Mouse (Mus musculus) ES-E14 (cell line): ENCODE measurements at regions not wholly inside any gene's neighbourhood (a gene's known extent, or its start where the extent isn't known, plus 50 kb on each side); places are given as distances from the start of the nearest gene placed in this dataset.
"Not testable (repeated sequence)": the region's sequence is repeated elsewhere in the genome, so short reads cannot be mapped to it uniquely, and the experiment has no call there.

Experiments used
- DNase-seq: peaks from one replicate; pipeline ENCODE4 v3.0.0-alpha.2; 2013; ENCODE audit warnings: low read depth, low spot score
- H3K27ac ChIP-seq: 2 replicates; pipeline ENCODE4 v1.5.1; 2012; ENCODE audit warnings: low read depth, mild to moderate bottlenecking, low read length, moderate library complexity, mixed read lengths; ENCODE audit not compliant: poor library complexity, insufficient read depth, severe bottlenecking
- H3K36me3 ChIP-seq: 2 replicates; pipeline ENCODE4 v1.6.1; 2012; ENCODE audit warnings: mild to moderate bottlenecking, low read length, moderate library complexity, mixed read lengths; ENCODE audit not compliant: control insufficient read depth, poor library complexity, insufficient read depth, severe bottlenecking
- H3K4me1 ChIP-seq, 2 experiments: fragments of 150-350 bp in 1 of 2; sonication (generic) in 1 of 2; 2 replicates each; pipeline ENCODE4 v1.6.1; 2012; ENCODE audit warnings: low read length in 2 of 2, mild to moderate bottlenecking in 1 of 2, mixed read lengths in 1 of 2; ENCODE audit not compliant: control insufficient read depth in 2 of 2, insufficient read depth in 2 of 2, poor library complexity in 1 of 2
- H3K4me3 ChIP-seq, 2 experiments: fragments of 150-350 bp in 1 of 2; sonication (generic) in 1 of 2; 2 replicates each; pipeline ENCODE4 v1.5.1; 2012; ENCODE audit warnings: low read length in 2 of 2, low read depth in 1 of 2, mild to moderate bottlenecking in 1 of 2, mixed read lengths in 1 of 2; ENCODE audit not compliant: insufficient read depth in 1 of 2, poor library complexity in 1 of 2, severe bottlenecking in 1 of 2
- H3K9ac ChIP-seq: 2 replicates; pipeline ENCODE4 v1.6.1; 2012; ENCODE audit warnings: low read depth, mild to moderate bottlenecking, low read length, mixed read lengths; ENCODE audit not compliant: poor library complexity, insufficient read depth, severe bottlenecking
- H3K9me3 ChIP-seq: fragments of 150-350 bp; sonication (generic); 2 replicates; pipeline ENCODE4 v1.6.1; 2012; ENCODE audit warnings: low read depth, mild to moderate bottlenecking, low read length; ENCODE audit not compliant: control insufficient read depth, insufficient read depth
- CHD2 ChIP-seq: IDR thresholded peaks from 2 replicates; pipeline ENCODE4 v1.6.1; 2014; ENCODE audit warnings: mild to moderate bottlenecking, low read depth, low read length, inconsistent platforms
- HCFC1 ChIP-seq: IDR thresholded peaks from 2 replicates; pipeline ENCODE4 v1.6.1; 2012; ENCODE audit warnings: low read length, inconsistent platforms, borderline replicate concordance; ENCODE audit not compliant: insufficient read depth
- ZNF384 ChIP-seq: IDR thresholded peaks from 2 replicates; pipeline ENCODE4 v1.6.1; 2012; ENCODE audit warnings: low read depth, low read length, inconsistent platforms
- in situ Hi-C, 2 experiments: fragments of 600-800 bp; cut with MboI; formaldehyde crosslinking; loops; one replicate each; pipeline ENCODE4 v1.15.1; 2025; ENCODE audit warnings: low sequenced_read_pairs in 2 of 2, inconsistent platforms in 1 of 2; ENCODE audit not compliant: unreplicated experiment in 2 of 2

DNA sequence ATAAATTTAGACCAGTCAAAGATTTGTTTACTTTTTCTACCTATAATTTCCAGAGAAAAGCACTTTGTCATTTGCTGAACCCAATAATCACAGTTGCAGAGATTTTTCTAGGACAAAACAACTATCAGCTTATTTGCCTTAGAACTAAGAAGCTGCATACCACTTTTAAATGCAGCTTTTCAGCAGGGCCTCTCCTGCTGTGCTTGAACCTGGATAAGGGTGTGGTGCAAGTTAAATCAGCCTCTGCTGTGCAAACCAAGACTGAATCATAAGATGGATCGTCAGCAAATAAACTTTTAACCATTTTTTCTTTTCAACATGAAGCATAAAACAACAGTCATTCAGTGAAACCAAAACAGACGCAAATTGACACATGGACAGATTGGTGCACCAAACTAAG is 1442.5 kb downstream of the Fscb start:
- H3K36me3 ChIP-seq, result no peaks in the 10 kb centered on the region
- H3K9me3 ChIP-seq, result no peaks in the 10 kb centered on the region
- H3K4me1 ChIP-seq, result peaks cover 0 to 11% of the 10 kb centered on the region in 2 experiments; a peak in 2 of 4 replicates
- no peak overlapping the region for H3K9ac ChIP-seq
- in situ Hi-C loops, result no loop called here
- no peak overlapping the region; a peak in 1 of 4 replicates for H3K4me3 ChIP-seq
- peak overlapping the region; percentile 66; the same call in 1 of the 2 replicates for H3K27ac ChIP-seq
- no peak for TF ChIP-seq HCFC1
- DNase-seq, result no peak

DNA sequence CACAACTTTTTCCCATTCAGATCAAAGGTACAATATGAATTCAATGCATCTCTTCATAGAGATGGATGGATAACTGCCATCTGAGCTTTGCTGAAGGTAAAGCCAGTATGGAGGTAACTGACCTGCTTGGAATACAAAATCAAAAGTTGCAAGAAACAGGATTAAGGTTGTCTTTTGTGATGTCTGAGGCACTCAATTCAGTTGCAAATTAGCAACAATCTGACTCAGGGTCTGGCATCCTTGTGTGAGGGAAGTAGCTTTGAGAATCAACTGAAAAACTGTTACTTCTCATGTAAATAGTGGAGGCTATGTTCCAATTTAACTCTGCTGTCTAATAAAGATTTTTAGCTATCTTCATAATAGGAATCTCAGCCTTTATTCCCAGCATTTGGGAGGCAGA is 1446.3 kb downstream of the Fscb start:
- H3K27ac ChIP-seq, result peak overlapping the region; percentile 80; the same call in 1 of the 2 replicates
- H3K9ac ChIP-seq, result no peak overlapping the region
- no peak overlapping the region for H3K4me3 ChIP-seq
- no peak for TF ChIP-seq CHD2
- no peak for TF ChIP-seq HCFC1
- no peak; the same call in 1 of the 2 replicates for TF ChIP-seq ZNF384
- DNase-seq, result no peak
- in situ Hi-C loops, result no loop called here
- H3K4me1 ChIP-seq, result peaks cover 0 to 14% of the 10 kb centered on the region in 2 experiments; a peak in 2 of 4 replicates
- H3K36me3 ChIP-seq, result no peaks in the 10 kb centered on the region
- H3K9me3 ChIP-seq, result no peaks in the 10 kb centered on the region

GRCm38 (mm10) chr12:63010866-63011265 is 1463.6 kb downstream of the Fscb start:
- H3K27ac ChIP-seq, result peak overlapping the region; percentile 85
- in situ Hi-C loops, H3K9ac ChIP-seq, H3K36me3 ChIP-seq, H3K4me3 ChIP-seq, H3K4me1 ChIP-seq, H3K9me3 ChIP-seq, DNase-seq: not testable (repeated sequence)
